Mouse (Mus musculus) ES-Bruce4 (cell line): ENCODE data around the gene C1qtnf6.

Experiments
- CTCF ChIP-seq: IDR thresholded peaks from one replicate; pipeline ENCODE4 v1.8.1; 2011; ENCODE audit warnings: low read depth, low read length
- EP300 ChIP-seq: IDR thresholded peaks from 2 replicates; pipeline ENCODE4 v1.6.1; 2011; ENCODE audit warnings: low read depth, low read length; ENCODE audit not compliant: insufficient read depth
- POLR2A ChIP-seq: IDR thresholded peaks from one replicate; pipeline ENCODE4 v1.8.1; 2011; ENCODE audit warnings: low read length; ENCODE audit not compliant: insufficient read depth

DNA sequence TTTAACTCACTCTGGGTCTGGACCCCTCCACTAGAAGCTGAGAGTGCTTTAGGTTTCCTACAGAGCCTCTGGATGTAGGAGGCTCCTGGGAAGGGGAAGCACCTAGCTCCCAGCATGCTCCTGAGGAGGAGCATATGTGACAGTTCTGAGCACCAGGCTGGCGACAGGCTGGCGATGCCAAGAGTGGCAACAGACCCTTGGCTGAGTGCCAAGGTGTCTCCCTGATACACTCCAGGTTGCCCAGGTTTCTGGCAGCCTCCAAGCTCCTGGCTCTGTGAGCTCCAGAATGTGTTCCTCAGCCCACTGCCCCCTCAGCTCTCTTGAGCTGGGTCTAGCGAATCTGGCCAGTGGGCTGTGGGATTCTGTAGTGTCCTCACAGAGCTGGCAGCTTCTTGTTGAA is 10.4 kb upstream of the C1qtnf6 start:
- TF ChIP-seq EP300: no peak
- TF ChIP-seq CTCF: no peak
- no peak for TF ChIP-seq POLR2A
